Mouse (Mus musculus): ENCODE results near the gene Vasp.

The Vasp gene

DNA sequence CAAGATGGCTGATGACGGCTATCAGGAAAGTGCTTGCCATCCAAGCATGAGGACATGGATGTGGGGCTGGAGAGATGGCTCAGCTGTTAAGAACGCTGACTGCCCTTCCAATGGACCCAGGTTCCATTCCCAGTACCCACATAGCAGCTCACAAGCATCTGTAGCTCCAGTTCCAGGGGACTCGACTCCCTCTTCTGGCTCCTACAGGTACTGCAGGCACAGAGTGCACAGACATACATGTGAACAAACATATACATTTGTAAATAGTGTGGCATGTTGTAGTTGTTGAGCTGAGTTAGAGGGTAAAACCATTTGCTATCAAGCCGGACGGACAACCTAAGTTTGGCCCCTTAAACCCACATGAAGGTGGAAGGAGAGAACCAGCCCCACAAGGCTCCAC lies 61.6 kb downstream of the Vasp start:
- DNase-seq (ENCODE audit: low spot score in 2 of 2), result no peak

DNA sequence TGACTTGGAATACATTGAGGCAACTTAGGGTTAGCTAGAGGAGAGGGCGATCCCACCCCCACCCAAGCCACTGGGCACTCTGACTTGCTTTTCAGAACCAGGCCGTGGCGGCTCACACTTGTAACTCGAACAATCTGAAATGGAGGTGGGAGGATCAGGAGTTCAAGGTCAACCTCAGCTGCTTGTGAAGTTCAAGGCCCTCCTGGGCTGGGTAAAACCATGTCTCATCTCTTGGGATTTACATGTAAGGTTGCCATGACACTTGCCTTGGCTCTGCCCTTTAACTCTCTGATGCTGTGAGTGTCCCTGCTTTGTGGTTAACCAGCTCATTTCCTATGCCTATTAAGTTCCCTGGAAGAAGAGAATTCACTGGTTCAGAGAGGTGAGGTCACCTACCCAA lies 62.1 kb downstream of the Vasp start:
- no peak for DNase-seq (ENCODE audit: low spot score in 2 of 2)

DNA sequence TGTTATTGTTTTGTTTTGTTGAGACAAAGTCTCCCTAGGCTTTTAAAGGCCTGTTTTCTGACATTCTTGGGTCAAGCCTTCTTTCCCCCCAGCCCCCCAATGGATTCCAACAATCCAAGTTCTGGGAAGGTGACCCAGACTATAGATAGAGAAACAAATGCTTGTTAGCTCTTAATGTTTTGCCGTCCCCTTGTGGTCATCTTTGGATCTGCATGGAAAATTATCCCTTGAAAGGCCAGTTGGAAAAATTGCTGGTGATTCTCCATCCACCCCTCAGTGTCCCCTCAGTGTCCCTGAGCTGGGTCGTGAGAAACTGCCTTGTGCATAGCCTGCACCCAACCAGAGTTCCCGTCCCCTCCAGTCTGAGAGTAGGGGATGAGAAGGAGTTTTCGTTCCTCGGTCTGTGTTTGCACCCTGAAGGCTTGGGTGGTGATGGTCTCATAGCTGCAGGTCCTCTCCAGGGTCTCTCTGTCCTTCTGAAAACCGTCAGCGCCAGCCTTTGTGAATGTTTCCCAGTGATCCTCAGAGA lies 62.6 kb downstream of the Vasp start:
- no peak for DNase-seq (ENCODE audit: low spot score in 2 of 2)

DNA sequence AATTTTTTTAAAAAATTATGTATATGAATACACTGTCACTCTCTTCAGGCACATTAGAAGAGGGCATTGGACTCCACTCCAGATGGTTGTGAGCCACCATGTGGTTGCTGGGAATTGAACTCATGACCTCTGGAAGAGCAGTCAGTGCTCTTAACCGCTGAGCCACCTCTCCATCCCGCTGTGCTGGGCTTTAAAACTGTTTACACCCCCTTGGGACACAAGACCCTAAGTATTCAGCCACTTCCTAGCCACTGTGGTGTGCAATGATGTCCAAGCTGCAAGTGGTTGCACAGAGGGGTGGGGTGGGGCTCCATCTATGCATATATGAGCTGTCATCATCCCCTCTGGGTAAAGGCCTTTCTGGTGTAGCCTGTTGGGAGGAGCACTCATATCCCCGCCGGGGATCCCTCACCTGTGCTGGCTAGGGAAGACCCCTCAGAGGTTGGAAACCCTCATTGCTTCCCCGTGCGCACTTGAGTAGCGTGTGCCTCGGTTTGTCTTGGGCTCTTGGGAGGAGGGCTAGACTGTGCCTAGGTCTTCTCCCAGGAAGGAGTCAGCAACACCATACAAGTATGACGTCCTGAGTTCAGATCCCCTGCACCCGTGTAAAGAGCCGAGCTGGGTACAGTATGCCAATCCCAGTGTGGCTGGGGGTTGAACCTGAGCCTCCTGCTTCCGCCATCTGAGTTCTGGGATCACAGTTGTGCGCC lies 63.3 kb downstream of the Vasp start:
- no peak for DNase-seq (ENCODE audit: low spot score in 2 of 2)
